Mouse (Mus musculus) retina, adult 2 months (tissue): Measurements from ENCODE around the gene Ccz1.

Experiments
- DNase-seq: peaks from one replicate; pipeline ENCODE4 v3.0.0-alpha.2; 2012; ENCODE audit warnings: low read depth, low spot score

Ccz1 gene

DNA sequence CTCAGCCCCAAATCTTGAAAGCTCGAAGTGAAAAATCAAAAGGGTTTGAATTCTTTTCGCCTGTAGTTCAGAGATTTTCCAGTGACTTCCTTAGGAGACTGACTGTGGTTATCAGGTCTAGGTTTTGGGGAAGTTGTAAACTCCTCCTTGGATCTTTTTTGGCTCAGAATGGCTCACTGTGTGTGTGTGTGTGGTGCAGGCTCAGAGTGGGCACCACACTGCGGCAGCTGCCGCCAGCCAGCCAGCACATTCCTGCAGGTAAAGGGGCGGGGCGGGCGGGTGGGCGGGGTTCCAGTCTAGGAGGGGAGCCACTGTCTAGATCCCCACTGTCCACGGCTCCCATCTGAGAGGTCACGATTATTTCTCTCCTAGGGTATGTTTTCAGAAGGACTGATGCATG is 73.1 kb downstream of the Ccz1 start:
- no peak for DNase-seq
